Mouse (Mus musculus): ENCODE data around the gene Abhd17c. TPM values are rescaled to one million over a fixed set of nuclear protein-coding genes. Genes with fewer than 3 reads are reported as not detected.

Abhd17c gene
- total RNA-seq, 2 experiments from 2014 or later, result 76.7 to 78.2 TPM

DNA sequence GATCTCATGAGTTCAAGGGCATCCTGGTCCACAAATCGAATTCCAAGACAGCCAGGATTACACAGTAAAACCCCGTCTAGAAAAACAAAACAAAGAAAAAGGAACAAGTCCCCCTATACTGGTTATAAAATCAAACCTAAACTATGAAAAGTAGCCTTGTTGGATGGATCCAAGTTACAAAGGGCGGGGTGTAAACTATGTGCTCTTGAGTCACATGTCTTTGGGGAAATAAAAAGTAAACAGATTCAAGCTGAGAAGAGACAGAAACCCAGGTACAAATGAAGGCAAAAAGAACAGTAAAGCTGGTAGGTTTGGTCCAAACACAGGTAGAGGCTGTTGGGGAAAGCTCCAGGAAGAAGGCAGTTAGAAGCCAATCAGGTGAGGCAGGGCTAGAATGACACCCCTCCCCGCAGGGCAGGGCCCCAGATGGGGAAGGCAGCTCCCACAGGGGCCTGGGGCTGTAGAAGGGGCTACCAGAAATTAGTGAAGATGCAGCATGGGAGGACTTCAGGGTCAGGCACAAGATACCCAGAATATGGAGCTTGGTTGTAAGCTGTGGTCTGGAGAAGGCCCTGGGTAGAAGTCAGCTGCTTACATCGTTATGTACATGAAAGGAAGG is 31.4 kb downstream of the Abhd17c start:
- no peak for DNase-seq (ENCODE audit: low spot score in 2 of 2)

- no peak for DNase-seq (ENCODE audit: low spot score in 2 of 2)
These were observed 32.2 kb downstream of the Abhd17c start for GRCm38 (mm10) chr7:84119216-84120105.

- no peak for DNase-seq (ENCODE audit: low spot score in 2 of 2)
These were observed 34.1 kb downstream of the Abhd17c start for GRCm38 (mm10) chr7:84117543-84118122.

DNA sequence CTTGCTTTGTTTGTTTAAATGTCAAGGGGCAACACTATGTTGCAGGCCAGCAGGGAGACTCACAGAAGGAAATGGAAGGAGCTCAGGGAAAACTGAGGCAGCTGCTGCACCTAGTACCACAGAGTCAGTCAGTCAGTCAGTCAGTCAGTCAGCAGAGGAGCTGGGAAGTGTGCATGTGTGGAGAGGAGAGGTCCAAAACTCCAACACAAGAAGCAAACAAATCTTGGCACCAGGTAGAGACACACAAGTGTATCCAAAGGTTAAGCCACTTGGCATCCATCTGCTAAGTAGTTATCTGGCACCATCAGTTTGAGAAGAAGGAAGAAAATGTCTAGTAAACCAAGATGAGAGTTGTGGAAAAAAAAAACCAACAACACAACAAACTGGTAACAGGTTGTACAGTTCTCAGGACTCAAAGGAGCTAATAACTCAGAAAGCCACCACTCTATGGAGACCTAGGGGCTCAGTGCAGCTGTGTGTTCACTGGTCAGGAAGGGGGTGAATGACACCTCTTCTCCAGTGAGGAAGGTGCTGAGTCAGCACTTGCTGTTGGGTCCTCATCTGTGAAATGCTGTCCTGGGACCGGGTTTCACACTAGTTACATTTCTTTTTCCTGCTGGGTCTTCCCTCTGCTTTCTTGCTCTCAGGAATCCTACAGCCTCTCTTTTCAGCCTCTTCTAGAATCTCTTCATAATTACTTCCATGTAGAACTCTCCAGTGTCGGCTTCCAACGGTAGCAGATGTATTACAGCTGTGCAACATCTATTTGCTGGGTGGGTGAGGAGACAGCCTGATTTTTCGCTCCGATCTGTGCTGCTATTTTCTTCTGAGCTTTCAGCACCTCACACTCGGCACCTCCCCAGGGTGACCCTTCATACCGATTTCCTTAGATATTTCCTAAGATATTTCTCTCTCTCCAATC is 34.8 kb downstream of the Abhd17c start:
- no peak for DNase-seq (ENCODE audit: low spot score in 2 of 2)

GRCm38 (mm10) chr7:84115385-84115784 is 36.3 kb downstream of the Abhd17c start:
- no peak for DNase-seq (ENCODE audit: low spot score in 2 of 2)

DNA sequence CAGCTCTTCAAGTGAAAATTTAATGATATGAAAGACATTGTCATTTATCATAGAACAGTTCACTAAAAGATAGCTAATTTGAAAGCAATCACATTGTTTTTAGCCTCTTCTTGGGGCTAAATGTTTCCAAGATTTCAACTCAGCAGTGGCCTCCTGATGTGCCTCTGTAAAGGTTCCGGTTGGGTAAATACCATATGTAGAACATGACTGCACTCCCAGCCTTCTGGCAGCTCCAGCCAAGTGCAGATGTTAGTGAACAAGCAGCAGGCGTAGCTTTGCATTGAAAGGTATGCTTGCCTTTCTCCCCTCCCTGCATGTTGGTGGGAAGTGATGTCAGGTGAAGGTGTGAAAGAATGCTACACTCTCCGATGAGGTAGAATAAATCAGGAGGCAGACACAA is 36.9 kb downstream of the Abhd17c start:
- no peak for DNase-seq (ENCODE audit: low spot score in 2 of 2)

DNA sequence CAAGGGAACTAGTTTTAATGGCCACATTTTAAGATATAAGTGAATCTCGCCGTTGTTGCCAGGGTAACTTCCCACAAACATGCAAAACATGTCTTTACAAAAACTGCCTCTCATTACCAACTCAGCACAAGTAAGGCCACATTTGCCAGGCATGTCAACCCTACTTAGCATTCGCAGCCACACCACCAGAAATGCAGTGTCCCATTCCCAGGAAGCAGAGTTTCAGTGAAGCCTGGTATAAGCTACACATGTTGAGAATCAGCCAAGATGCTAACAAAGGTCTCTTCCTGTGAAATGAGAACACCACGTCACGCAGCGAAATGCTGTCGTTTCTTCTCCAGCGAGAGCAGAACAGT is 38.7 kb downstream of the Abhd17c start:
- DNase-seq (ENCODE audit: low spot score in 2 of 2), result no peak

DNA sequence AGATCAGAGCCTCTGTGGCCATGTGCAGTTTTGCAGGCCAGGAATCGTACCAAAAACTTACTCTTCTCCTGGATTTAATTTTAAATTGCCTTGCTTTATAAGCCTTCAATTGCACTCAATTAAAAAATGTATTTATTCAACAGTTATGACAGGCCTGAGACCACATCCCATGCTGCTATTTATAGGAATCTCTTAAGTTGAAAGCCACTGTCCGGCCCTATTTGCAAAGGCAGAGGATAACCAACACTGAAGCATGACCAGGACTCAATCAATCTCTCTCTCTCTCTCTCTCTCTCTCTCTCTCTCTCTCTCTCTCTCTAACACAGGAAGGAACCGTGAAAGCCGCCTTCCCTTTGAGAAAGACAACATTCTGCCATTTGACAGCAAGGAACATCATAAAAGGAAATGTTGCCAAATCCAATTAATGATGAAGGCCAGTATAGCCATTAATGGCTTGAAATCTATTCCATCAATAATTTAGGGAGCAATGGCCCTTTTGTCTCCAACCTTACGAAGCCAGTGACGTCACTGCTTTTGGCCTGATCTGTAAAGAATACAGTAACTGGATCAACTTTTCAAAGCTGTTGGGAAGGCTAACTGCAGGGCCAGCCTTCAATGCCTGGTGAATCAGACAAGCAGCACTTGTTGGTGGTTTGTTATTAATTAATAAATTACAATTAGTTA is 39.2 kb downstream of the Abhd17c start:
- DNase-seq (ENCODE audit: low spot score in 2 of 2), result no peak

GRCm38 (mm10) chr7:84111716-84112350 is 39.9 kb downstream of the Abhd17c start:
- DNase-seq (ENCODE audit: low spot score in 2 of 2), result no peak

DNA sequence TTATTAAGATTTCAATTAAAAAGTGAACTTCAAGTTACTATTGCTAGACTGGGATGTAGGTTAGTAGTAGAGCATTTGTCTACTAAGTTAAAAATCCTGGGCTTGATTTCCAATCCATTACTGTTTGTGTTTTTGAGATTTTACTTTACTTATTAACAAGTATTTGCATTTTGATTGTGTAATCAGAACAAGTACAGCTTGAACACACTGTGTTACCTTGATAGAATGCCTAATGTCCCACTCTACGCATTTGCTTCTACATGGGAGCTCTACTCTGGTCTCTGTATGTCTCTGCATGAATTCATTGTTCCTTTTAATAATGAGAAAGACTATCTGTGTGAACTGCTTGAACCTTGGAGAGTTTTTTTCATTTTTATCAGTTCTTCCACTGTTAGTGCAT is 44.8 kb downstream of the Abhd17c start:
- no peak for DNase-seq (ENCODE audit: low spot score in 2 of 2)

DNA sequence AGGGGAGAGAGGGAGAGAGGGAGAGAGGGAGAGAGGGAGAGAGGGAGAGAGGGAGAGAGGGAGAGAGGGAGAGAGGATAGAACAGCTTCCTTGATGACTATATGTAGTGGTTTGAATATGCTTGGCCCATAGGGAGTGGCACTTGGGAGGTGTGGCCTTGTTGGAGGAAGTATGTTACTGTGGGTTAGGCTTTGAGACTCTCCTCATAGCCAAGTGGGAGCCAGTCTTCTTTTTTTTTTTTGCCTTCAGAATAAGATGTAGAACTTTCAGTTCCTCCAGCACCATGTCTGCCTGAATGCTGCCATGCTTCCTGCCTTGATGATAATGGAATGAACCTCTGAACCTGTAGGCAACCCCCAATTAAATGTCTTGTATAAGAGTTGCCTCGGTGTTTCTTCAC is 49.1 kb downstream of the Abhd17c start:
- DNase-seq (ENCODE audit: low spot score in 2 of 2), result no peak

DNA sequence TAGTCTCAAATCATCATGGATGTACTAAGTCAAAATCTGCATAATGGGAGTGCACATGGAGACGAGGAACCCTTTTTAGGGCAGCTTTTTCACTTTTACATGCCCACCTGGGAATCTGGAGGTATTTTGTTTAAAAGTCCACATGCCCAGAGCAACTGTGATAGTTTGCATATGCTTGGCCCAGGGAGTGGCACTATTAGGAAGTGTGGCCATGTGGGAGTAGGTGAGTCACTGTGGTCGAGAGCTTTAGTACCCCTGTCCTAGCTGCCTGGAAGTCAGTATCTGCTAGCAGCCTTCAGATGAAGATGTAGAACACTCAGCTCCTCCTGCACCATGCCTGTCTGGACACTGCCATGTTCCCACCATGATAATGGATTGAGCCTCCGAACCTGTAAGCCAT is 51.0 kb downstream of the Abhd17c start:
- no peak for DNase-seq (ENCODE audit: low spot score in 2 of 2)

- no peak for DNase-seq (ENCODE audit: low spot score in 2 of 2)
These were observed 53.6 kb downstream of the Abhd17c start for GRCm38 (mm10) chr7:84098098-84098497.

GRCm38 (mm10) chr7:84096501-84096900 is 55.2 kb downstream of the Abhd17c start:
- peak; percentile 44 to 60 for DNase-seq (ENCODE audit: low spot score in 2 of 2)

GRCm38 (mm10) chr7:84090793-84091192 is 60.9 kb downstream of the Abhd17c start:
- DNase-seq (ENCODE audit: low spot score in 2 of 2), result no peak

GRCm38 (mm10) chr7:84089777-84090176 is 61.9 kb downstream of the Abhd17c start:
- no peak for DNase-seq (ENCODE audit: low spot score in 2 of 2)

GRCm38 (mm10) chr7:84088971-84089370 is 62.7 kb downstream of the Abhd17c start:
- peak; percentile 79 to 85 for DNase-seq (ENCODE audit: low spot score in 2 of 2)

DNA sequence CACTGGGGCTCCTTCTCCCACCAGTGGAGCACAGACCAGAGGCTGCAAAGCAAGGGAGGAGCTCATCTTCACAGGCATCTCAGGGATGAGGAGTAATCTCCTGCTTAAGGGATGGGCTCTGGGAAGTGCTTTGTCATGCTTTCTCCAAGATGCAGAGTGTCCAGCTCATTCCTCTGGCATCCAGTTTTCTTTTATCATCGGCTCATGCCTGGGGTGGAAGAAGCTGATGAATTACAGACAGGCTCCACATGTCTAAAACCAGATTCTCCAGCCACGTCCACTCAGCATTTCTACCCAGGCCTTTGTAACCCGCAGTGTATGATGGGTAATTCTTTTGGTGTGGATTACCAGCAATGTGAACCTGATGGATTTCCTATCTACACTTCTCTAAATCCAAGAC is 63.5 kb downstream of the Abhd17c start:
- no peak for DNase-seq (ENCODE audit: low spot score in 2 of 2)

GRCm38 (mm10) chr7:84086039-84086829 is 65.5 kb downstream of the Abhd17c start, which contains the start of gene Cemip:
Cemip (minus strand) TSS chr7:84086502.
- DNase-seq (ENCODE audit: low spot score in 2 of 2), result peak; percentile 91 to 95

Data from layer of hippocampus, postnatal 10 days (tissue).